Mouse (Mus musculus): ENCODE results near the gene Lypd3. TPM values are rescaled to one million over a fixed set of nuclear protein-coding genes. Genes with fewer than 3 reads are reported as not detected.
"Not testable (repeated sequence)": the region's sequence is repeated elsewhere in the genome, so short reads cannot be mapped to it uniquely, and the experiment has no call there.

Lypd3 gene
- polyA plus RNA-seq, 1 experiment = not detected

DNA sequence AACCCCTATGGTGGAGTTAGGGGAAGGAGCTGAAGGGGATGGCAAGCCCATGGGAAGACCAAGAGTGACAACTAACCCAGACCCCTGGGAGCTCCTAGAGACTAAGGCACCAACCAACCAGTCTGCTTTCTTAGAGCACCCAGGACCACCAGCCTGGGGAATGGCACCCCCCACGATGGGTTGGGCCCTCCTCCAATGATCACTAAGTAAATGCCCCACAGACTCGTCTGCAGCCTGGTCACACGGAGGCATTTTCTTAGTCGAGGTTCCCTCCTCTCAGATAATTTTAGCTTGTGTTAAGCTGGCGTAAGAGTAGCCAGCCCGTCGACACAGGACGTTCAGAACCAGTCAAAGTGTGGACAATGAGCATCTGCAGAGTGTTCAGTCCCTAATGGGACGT lies 28.6 kb downstream of the Lypd3 start:
- Histone ChIP-seq H3K4me1 (ENCODE audit: control insufficient read depth) (no peaks in the 10 kb centered on the region), H3K9me3 (ENCODE audit: control insufficient read depth, low read length) (no peaks in the 10 kb centered on the region), H3K36me3 (ENCODE audit: control insufficient read depth) (no peaks in the 10 kb centered on the region), H3K27me3 (ENCODE audit: control insufficient read depth) (no peaks in the 10 kb centered on the region), H3K4me3 (replicated peaks) (no peak overlapping the region)
- TF ChIP-seq TAL1 (IDR thresholded peaks at IDR 0.05; ENCODE audit: low read length) = no peak
- TF ChIP-seq GATA1 (IDR thresholded peaks at IDR 0.05; ENCODE audit: low read length) = no peak

DNA sequence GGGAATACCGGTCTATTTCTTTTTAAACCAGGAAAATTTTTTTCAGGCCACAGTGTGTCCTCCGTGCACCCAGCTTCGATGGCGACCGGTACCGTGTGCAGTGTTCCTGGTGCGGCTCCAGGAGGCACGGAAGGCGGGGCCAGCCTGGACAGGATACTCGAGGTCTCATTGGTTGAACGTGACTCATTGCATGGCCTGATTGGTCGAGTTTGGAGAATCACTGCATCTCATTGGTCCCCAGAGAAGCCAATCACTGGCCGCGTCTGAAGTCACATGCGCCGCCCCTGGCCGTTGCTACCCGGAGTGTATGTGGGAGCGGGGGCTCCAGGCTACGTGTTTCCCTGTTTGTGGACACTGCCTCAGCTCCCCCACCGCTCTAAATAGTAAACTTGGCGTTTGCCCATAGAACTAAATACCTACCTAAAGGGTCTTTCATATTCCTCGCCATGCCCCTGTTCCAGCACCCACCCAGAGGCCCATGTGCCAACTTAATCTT lies 35.6 kb downstream of the Lypd3 start:
- Histone ChIP-seq H3K4me3 (replicated peaks) (no peak overlapping the region), H3K4me1 (ENCODE audit: control insufficient read depth) (no peaks in the 10 kb centered on the region), H3K9me3 (ENCODE audit: control insufficient read depth, low read length) (no peaks in the 10 kb centered on the region), H3K27me3 (ENCODE audit: control insufficient read depth) (no peaks in the 10 kb centered on the region), H3K36me3 (ENCODE audit: control insufficient read depth) (no peaks in the 10 kb centered on the region)
- TF ChIP-seq GATA1 (IDR thresholded peaks at IDR 0.05; ENCODE audit: low read length) = no peak

DNA sequence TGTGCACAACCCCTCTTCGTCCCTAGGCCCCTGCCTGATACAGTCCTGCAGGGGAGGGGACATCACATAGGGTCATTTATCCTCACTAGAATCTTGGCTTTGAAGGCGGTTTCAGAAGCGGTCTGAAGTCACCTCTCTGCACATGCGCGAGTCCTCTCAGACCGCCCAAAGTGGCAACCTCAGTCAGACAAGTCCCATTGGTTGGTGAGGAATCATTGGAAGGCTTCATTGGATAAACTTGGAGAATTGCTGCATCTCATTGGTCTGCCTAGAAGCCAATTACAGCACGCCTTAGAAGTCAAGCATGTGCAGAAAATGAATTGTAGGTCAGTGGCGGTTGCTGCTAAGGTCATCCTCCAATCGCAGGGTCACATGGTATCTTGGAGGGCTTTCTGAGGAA lies 40.2 kb downstream of the Lypd3 start, which contains the start of gene Tex101:
Gene Tex101 (minus strand): TSS at position 101 of the 400 bp plus-strand sequence.
- H3K4me1 ChIP-seq (ENCODE audit: control insufficient read depth) = no peaks in the 10 kb centered on the region
- no peaks in the 10 kb centered on the region for H3K9me3 ChIP-seq (ENCODE audit: control insufficient read depth, low read length)
- H3K36me3 ChIP-seq (ENCODE audit: control insufficient read depth) = no peaks in the 10 kb centered on the region
- H3K4me3 ChIP-seq (replicated peaks) = no peak within 1 kb of the TSS
- no peak for TF ChIP-seq TAL1 (IDR thresholded peaks at IDR 0.05; ENCODE audit: low read length)
- TF ChIP-seq GATA1 (IDR thresholded peaks at IDR 0.05; ENCODE audit: low read length) = no peak
- H3K27me3 ChIP-seq (ENCODE audit: control insufficient read depth) = no peaks in the 10 kb centered on the region

DNA sequence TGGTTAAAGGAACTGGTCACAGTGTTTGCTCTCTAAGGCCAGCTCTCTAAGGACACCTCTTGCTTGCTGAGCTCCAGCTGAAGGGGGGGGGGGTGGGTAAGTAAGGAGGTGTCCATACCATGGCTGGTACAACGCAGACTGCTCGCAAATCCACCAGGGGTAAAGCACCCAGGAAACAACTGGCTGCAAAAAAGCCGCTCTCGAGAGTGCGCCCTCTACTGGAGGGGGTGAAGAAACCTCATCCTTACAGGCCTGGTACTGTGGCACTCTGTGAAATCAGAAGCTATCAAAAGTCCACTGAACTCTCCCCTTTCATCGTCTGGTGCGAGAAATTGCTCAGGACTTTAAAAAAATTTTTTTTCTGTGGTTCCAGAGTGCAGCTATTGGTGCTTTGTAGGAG lies 47.8 kb downstream of the Lypd3 start:
- not testable (repeated sequence) for H3K27me3 ChIP-seq (ENCODE audit: control insufficient read depth); H3K9me3 ChIP-seq (ENCODE audit: control insufficient read depth, low read length); H3K4me3 ChIP-seq (replicated peaks); H3K4me1 ChIP-seq (ENCODE audit: control insufficient read depth); H3K36me3 ChIP-seq (ENCODE audit: control insufficient read depth)

GRCm38 (mm10) chr7:24687519-24687918 lies 51.2 kb downstream of the Lypd3 start:
- H3K4me1 ChIP-seq (ENCODE audit: control insufficient read depth); H3K9me3 ChIP-seq (ENCODE audit: control insufficient read depth, low read length); H3K36me3 ChIP-seq (ENCODE audit: control insufficient read depth); H3K27me3 ChIP-seq (ENCODE audit: control insufficient read depth); H3K4me3 ChIP-seq (replicated peaks): not testable (repeated sequence)

Other genes with a start within 250 kb of the Lypd3 start
- 16.4 and 18.4 TPM in 2 replicates for gene Smg9, start 236.9 kb upstream of the Lypd3 start, polyA plus RNA-seq (2012)
- not detected in 2 replicates for gene Irgc1, start 184.3 kb upstream of the Lypd3 start, polyA plus RNA-seq (2012)
- 0.08 and 0.17 TPM in 2 replicates for gene Plaur, start 174.1 kb upstream of the Lypd3 start, polyA plus RNA-seq (2012)
- gene Cadm4, start 154.5 kb upstream of the Lypd3 start, polyA plus RNA-seq (2012) = 0.01 TPM in 1 of 2 replicates, not detected in the other
- 0.55 and 0.58 TPM in 2 replicates for gene Zfp428, start 129.5 kb upstream of the Lypd3 start, polyA plus RNA-seq (2012)
- gene AC161166.1, start 124.1 kb upstream of the Lypd3 start, polyA plus RNA-seq (2012) = not detected in 2 replicates
- gene Irgq, start 105.9 kb upstream of the Lypd3 start, polyA plus RNA-seq (2012) = 0.18 and 0.20 TPM in 2 replicates
- not detected in 2 replicates for gene Pinlyp, start 90.4 kb upstream of the Lypd3 start, polyA plus RNA-seq (2012)
- gene Xrcc1, start 90.3 kb upstream of the Lypd3 start, polyA plus RNA-seq (2012) = 32.1 and 34.8 TPM in 2 replicates
- gene Ethe1, start 49.0 kb upstream of the Lypd3 start, polyA plus RNA-seq (2012) = 1.8 and 1.9 TPM in 2 replicates
- 0.08 TPM in 1 of 2 replicates, not detected in the other for gene Zfp575, start 48.9 kb upstream of the Lypd3 start, polyA plus RNA-seq (2012)
- 0.03 and 0.09 TPM in 2 replicates for gene Phldb3, start 25.8 kb upstream of the Lypd3 start, polyA plus RNA-seq (2012)
- gene Tex101, start 40.1 kb downstream of the Lypd3 start, polyA plus RNA-seq (2012) = not detected in 2 replicates
- 0.24 and 0.66 TPM in 2 replicates for gene BC049730, start 72.7 kb downstream of the Lypd3 start, polyA plus RNA-seq (2012)
- not detected in 2 replicates for gene Gm4763, start 90.4 kb downstream of the Lypd3 start, polyA plus RNA-seq (2012)
- gene Cd177, start 123.8 kb downstream of the Lypd3 start, polyA plus RNA-seq (2012) = 0.02 and 0.12 TPM in 2 replicates
- gene Ceacam10, start 140.7 kb downstream of the Lypd3 start, polyA plus RNA-seq (2012) = not detected in 2 replicates
- gene Gm9844, start 225.7 kb downstream of the Lypd3 start, polyA plus RNA-seq (2012) = 2.5 and 6.9 TPM in 2 replicates
- 0.06 TPM in 1 of 2 replicates, not detected in the other for gene Lypd4, start 233.4 kb downstream of the Lypd3 start, polyA plus RNA-seq (2012)
- gene Dmrtc2, start 233.5 kb downstream of the Lypd3 start, polyA plus RNA-seq (2012) = not detected in 2 replicates
- 189 and 353 TPM in 2 replicates for gene Rps19, start 247.8 kb downstream of the Lypd3 start, polyA plus RNA-seq (2012)